Mouse (Mus musculus) kidney, embryonic 16.5 days (tissue): ENCODE measurements around the gene Olfr872. TPM values are rescaled to one million over a fixed set of nuclear protein-coding genes. Genes with fewer than 3 reads are reported as not detected.
"Not testable (repeated sequence)": the region's sequence is repeated elsewhere in the genome, so short reads cannot be mapped to it uniquely, and the experiment has no call there.

Experiments used
- ATAC-seq: fragments of 200-750 bp; cut with Nextera tagmentation; 2 replicates; pipeline ENCODE4 v1.8.0; 2017; ENCODE audit warnings: moderate TSS enrichment; ENCODE audit not compliant: low FRiP score, low TSS enrichment
- H3K27ac ChIP-seq: fragments of 300-500 bp; sonication (generic); 2 replicates; pipeline ENCODE4 v1.5.1; 2014; ENCODE audit warnings: low read length
- H3K27me3 ChIP-seq: fragments of 300-500 bp; sonication (generic); 2 replicates; pipeline ENCODE4 v1.6.1; 2014; ENCODE audit warnings: low read length, control low read depth, mixed read lengths; ENCODE audit not compliant: insufficient read depth
- H3K36me3 ChIP-seq: fragments of 300-500 bp; sonication (generic); 2 replicates; pipeline ENCODE4 v1.6.1; 2014; ENCODE audit warnings: low read length, control low read depth, mixed read lengths; ENCODE audit not compliant: insufficient read depth
- H3K4me1 ChIP-seq: fragments of 300-500 bp; sonication (generic); 2 replicates; pipeline ENCODE4 v1.6.1; 2014; ENCODE audit warnings: low read length, control low read depth, mixed read lengths; ENCODE audit not compliant: insufficient read depth
- H3K4me2 ChIP-seq: fragments of 300-500 bp; sonication (generic); replicated peaks from 2 replicates; pipeline ENCODE4 v1.6.1; 2014; ENCODE audit warnings: low read depth, low read length
- H3K4me3 ChIP-seq: fragments of 300-500 bp; sonication (generic); 2 replicates; pipeline ENCODE4 v1.5.1; 2014; ENCODE audit warnings: mild to moderate bottlenecking, low read length
- H3K9ac ChIP-seq: fragments of 300-500 bp; sonication (generic); replicated peaks from 2 replicates; pipeline ENCODE4 v1.6.1; 2014; ENCODE audit warnings: low read length
- H3K9me3 ChIP-seq: fragments of 300-500 bp; sonication (generic); 2 replicates; pipeline ENCODE4 v1.6.1; 2016; ENCODE audit warnings: low read length, control low read depth
- WGBS: fragments of 180-500 bp; shearing (Covaris S2); extraction: QIAGEN DNeasy Blood & Tissue Kit; methylation state at CpG from one replicate; pipeline ENCODE4 v1.1.7; 2014; 5-methylcytosine and 5-hydroxymethylcytosine counted together
- polyA plus RNA-seq: library from polyadenylated mRNA; unstranded; fragments of >200 nt; fragmentation: Nextera tagmentation; extraction: Ambion mirVana; gene quantifications from 2 replicates; pipeline ENCODE4 v1.2.1, GENCODE M21; 2015

The Olfr872 gene
- not detected in 2 replicates for polyA plus RNA-seq

- Histone ChIP-seq H3K27me3 (no peaks in the 10 kb centered on the region), H3K9me3 (no peaks in the 10 kb centered on the region), H3K36me3 (no peaks in the 10 kb centered on the region), H3K4me2 (no peak within 1 kb of the TSS), H3K27ac (no peak within 1 kb of the TSS), H3K4me1 (no peaks in the 10 kb centered on the region), H3K4me3 (no peak within 1 kb of the TSS), H3K9ac (no peak within 1 kb of the TSS)
- ATAC-seq, result no peak
These were observed at the start of gene Olfr872 for GRCm38 (mm10) chr9:20236819-20237218. Gene Olfr872 (plus strand): TSS chr9:20237119.

DNA sequence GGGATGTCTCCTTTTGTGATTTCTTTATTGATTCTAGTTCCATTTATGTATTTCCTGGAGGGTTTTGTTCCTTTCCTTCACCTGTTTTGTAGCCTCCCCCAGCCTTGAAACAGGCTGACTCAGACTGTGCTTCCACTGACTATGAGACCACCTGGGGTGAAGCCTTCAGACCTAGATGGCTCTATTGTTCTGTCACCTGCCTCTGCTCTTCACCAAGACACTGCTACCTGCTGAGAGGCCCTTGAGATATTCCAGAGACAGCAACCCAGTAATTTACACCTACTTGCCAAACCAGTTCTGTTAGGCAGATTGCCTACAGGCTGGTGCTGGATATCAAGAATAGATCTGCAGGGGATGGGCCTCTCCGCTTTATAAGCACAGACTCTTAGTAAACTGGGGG lies 34.8 kb upstream of the Olfr872 start:
- Histone ChIP-seq H3K4me2 (no peak overlapping the region), H3K4me3 (no peak overlapping the region), H3K4me1 (no peaks in the 10 kb centered on the region), H3K36me3 (no peaks in the 10 kb centered on the region), H3K27me3 (no peaks in the 10 kb centered on the region), H3K9me3 (no peaks in the 10 kb centered on the region), H3K9ac (no peak overlapping the region), H3K27ac (no peak overlapping the region)
- ATAC-seq, result no peak
- WGBS, result 63% methylated on average over 1 of the region's 1 CpGs

- H3K4me1 ChIP-seq, H3K9ac ChIP-seq, H3K4me3 ChIP-seq, H3K27ac ChIP-seq, H3K4me2 ChIP-seq, H3K36me3 ChIP-seq, H3K27me3 ChIP-seq, ATAC-seq, H3K9me3 ChIP-seq: not testable (repeated sequence)
- WGBS, result 91% methylated on average over 7 of the region's 7 CpGs
These were observed 33.4 kb upstream of the Olfr872 start for GRCm38 (mm10) chr9:20203413-20203984.

- no peak overlapping the region for H3K27ac ChIP-seq
- H3K4me2 ChIP-seq, result no peak overlapping the region
- no peaks in the 10 kb centered on the region for H3K36me3 ChIP-seq
- no peak overlapping the region for H3K4me3 ChIP-seq
- no peaks in the 10 kb centered on the region for H3K27me3 ChIP-seq
- ATAC-seq, result no peak
- WGBS, result 36% methylated on average over 1 of the region's 1 CpGs
- H3K9me3 ChIP-seq, result peaks cover 4% of the 10 kb centered on the region; the same call in 1 of the 2 replicates
- no peak overlapping the region for H3K9ac ChIP-seq
- H3K4me1 ChIP-seq, result no peaks in the 10 kb centered on the region
These were observed 26.1 kb upstream of the Olfr872 start for GRCm38 (mm10) chr9:20210812-20211211.

DNA sequence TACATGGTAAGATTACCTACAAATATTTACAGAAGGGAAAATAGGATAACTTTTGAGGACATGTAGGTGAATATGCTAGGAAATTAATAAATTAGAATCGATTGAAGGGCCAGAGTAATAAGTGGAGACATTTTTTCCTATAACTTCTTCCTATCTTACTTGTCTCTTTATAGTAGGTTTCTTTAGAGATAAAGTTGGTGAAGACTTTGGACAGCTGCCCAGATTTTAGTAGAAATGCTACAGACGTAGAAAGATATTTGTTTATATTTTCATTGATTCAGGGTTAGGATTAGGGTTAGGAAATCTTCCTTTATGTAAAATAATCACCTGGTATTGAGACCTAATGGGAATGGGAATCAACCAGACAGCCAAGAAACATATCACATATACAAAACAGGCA lies 25.4 kb upstream of the Olfr872 start:
- WGBS, result 67% methylated on average over 2 of the region's 2 CpGs
- ATAC-seq, result no peak

GRCm38 (mm10) chr9:20211907-20212306 lies 25.0 kb upstream of the Olfr872 start, which contains the start of gene Olfr871:
Gene Olfr871 (plus strand): TSS chr9:20212207.
- Histone ChIP-seq H3K4me3 (no peak within 1 kb of the TSS), H3K4me1 (no peaks in the 10 kb centered on the region), H3K4me2 (no peak within 1 kb of the TSS), H3K9me3 (peaks cover 5% of the 10 kb centered on the region; the same call in 1 of the 2 replicates), H3K36me3 (no peaks in the 10 kb centered on the region), H3K27ac (no peak within 1 kb of the TSS), H3K9ac (no peak within 1 kb of the TSS), H3K27me3 (no peaks in the 10 kb centered on the region)
- no peak for ATAC-seq

More for the DNA sequence above, 25.4 kb upstream of the Olfr872 start:
- Histone ChIP-seq H3K9ac (no peak overlapping the region), H3K4me1 (no peaks in the 10 kb centered on the region), H3K4me3 (no peak overlapping the region), H3K4me2 (no peak overlapping the region), H3K27ac (no peak overlapping the region), H3K27me3 (no peaks in the 10 kb centered on the region), H3K36me3 (no peaks in the 10 kb centered on the region), H3K9me3 (peaks cover 5% of the 10 kb centered on the region; the same call in 1 of the 2 replicates)

DNA sequence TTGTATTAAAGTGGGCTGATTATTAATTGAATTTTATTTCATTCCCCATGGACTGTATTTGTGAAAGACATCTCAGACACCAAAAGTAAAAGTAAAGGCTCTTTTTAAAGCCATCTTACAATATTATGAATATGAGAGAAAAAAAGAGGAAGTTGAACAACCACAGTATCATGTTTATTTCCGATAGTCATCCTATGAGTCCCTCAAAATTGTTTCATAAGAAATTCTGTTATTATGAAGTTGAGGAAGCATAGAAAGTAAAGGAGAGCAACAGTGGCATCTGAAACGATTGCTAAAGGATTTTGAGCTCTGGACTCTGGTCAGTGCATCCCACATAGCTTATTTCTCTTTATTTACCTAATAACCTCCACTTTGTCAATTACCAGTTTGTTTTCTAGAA lies 459 bp downstream of the Olfr872 start:
- ATAC-seq, result no peak
- no peaks in the 10 kb centered on the region for H3K9me3 ChIP-seq
- H3K4me1 ChIP-seq, result no peaks in the 10 kb centered on the region
- WGBS, result 84% methylated on average over 2 of the region's 2 CpGs
- no peaks in the 10 kb centered on the region for H3K36me3 ChIP-seq
- H3K27me3 ChIP-seq, result no peaks in the 10 kb centered on the region
- H3K4me3 ChIP-seq, result no peak overlapping the region
- H3K4me2 ChIP-seq, result no peak overlapping the region
- no peak overlapping the region for H3K9ac ChIP-seq
- no peak overlapping the region for H3K27ac ChIP-seq

DNA sequence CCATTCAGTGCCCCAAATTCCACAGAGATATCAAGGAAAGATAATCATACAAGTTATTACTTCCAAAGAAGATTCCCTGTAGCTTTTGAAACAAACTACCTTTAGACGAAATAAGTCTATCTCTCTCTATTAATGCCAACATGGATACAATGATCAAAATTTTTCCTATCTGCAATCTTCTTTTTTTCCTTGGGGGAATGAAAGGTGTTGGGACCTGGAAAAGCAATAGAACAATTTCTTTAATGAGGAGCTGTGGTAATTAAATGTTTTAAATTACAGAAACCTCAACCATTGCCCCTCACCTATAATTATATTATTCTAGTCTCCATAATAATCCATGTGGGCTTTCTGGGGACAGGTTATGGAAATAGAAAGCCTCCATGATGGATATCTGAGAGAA lies 45.1 kb downstream of the Olfr872 start, which contains the start of gene Olfr39:
Gene Olfr39, plus strand, starts transcription at position 301 of the 400 bp plus-strand sequence.
- no peaks in the 10 kb centered on the region for H3K9me3 ChIP-seq
- no peaks in the 10 kb centered on the region for H3K27me3 ChIP-seq
- no peak within 1 kb of the TSS for H3K4me2 ChIP-seq
- no peak within 1 kb of the TSS for H3K27ac ChIP-seq
- no peak for ATAC-seq
- H3K4me1 ChIP-seq, result no peaks in the 10 kb centered on the region
- no peak within 1 kb of the TSS for H3K9ac ChIP-seq
- WGBS, result 76% methylated on average over 1 of the region's 1 CpGs
- no peaks in the 10 kb centered on the region for H3K36me3 ChIP-seq
- H3K4me3 ChIP-seq, result no peak within 1 kb of the TSS

GRCm38 (mm10) chr9:20295562-20295961 lies 58.6 kb downstream of the Olfr872 start:
- not testable (repeated sequence) for H3K27me3 ChIP-seq, H3K4me2 ChIP-seq, H3K9ac ChIP-seq, H3K4me1 ChIP-seq, H3K4me3 ChIP-seq, H3K36me3 ChIP-seq, H3K9me3 ChIP-seq, ATAC-seq, H3K27ac ChIP-seq
- WGBS, result 81% methylated on average over 5 of the region's 5 CpGs

- ATAC-seq, result no peak
- no peaks in the 10 kb centered on the region for H3K27me3 ChIP-seq
- WGBS, result 91% methylated on average over 1 of the region's 1 CpGs
- H3K4me2 ChIP-seq, result no peak within 1 kb of the TSS
- H3K9me3 ChIP-seq, result no peaks in the 10 kb centered on the region
- H3K4me1 ChIP-seq, result no peaks in the 10 kb centered on the region
- no peak within 1 kb of the TSS for H3K27ac ChIP-seq
- no peak within 1 kb of the TSS for H3K9ac ChIP-seq
- no peaks in the 10 kb centered on the region for H3K36me3 ChIP-seq
- H3K4me3 ChIP-seq, result no peak within 1 kb of the TSS
These were observed 61.3 kb downstream of the Olfr872 start, which contains the start of gene Olfr873 for GRCm38 (mm10) chr9:20298232-20298631. Gene Olfr873 (plus strand): TSS chr9:20298532.
